In genomic region chr15:81831136-81831825, GRCm38 (mm10) we compare ENCODE assay signal across 8 mouse cellular contexts. TPM values are rescaled to one million over a fixed set of nuclear protein-coding genes. Genes with fewer than 3 reads are reported as not detected.
A peak's percentile ranks its signal among the peaks of the same experiment; 100 is the strongest.
DNase-seq lines count a peak whose midpoint lies in the region; ATAC-seq lines count a peak whose summit lies in the region.

No protein-coding gene starts in this region.

- 0 out of 2 replicates have a peak overlapping the region, but pooled peaks have one; percentile 3 for H3K27ac ChIP-seq in hindbrain, embryonic 15.5 days (replicated peaks)

- H3K4me2 ChIP-seq in hindbrain, embryonic 15.5 days, result peak overlapping the region; percentile 13

- H3K9me3 ChIP-seq in hindbrain, embryonic 15.5 days, result no peaks in the 10 kb centered on the region

- no peak overlapping the region for H3K4me3 ChIP-seq in hindbrain, embryonic 15.5 days

- peak; percentile 88 for ATAC-seq in hindbrain, embryonic 15.5 days (ENCODE audit: low FRiP score, low read depth)

- 15% methylated on average over 24 of the region's 24 CpGs for WGBS in hindbrain, embryonic 15.5 days

- peak; percentile 82 for DNase-seq in T-cell, adult 2 months (ENCODE audit: low spot score)
- peak; percentile 91 to 96 for DNase-seq in cerebellum, postnatal 25 days
- peak; percentile 79 to 86 for DNase-seq in frontal cortex, postnatal 36 days (ENCODE audit: low spot score in 2 of 2)
- peak; percentile 78 to 83 for DNase-seq in layer of hippocampus, postnatal 36 days
- peak; percentile 96 for DNase-seq in lung, postnatal 25 days (ENCODE audit: low spot score)
- peak; percentile 97 for DNase-seq in retina, embryonic 14.5 days (ENCODE audit: low spot score)
- DNase-seq in thymus, postnatal 36 days, result peak; percentile 90 to 91

- no peak overlapping the region for H3K9ac ChIP-seq in hindbrain, embryonic 15.5 days

- H3K27me3 ChIP-seq in hindbrain, embryonic 15.5 days, result no peaks in the 10 kb centered on the region

- H3K4me1 ChIP-seq in hindbrain, embryonic 15.5 days (replicated peaks), result peaks cover 12% of the 10 kb centered on the region

- H3K36me3 ChIP-seq in hindbrain, embryonic 15.5 days, result peaks cover 7% of the 10 kb centered on the region

RNA-seq across cellular contexts. Expression of gene Tob2, which starts 27.3 kb away (rescaled TPM):
- polyA plus RNA-seq in hindbrain, embryonic 15.5 days (2015; fragmentation: Nextera tagmentation; extraction: Ambion mirVana), result 17.4 and 17.7 TPM in 2 replicates
- total RNA-seq in layer of hippocampus, postnatal 36 days (2021), result 10 to 100 TPM; 30.5 to 36.4 TPM

RNA-seq across cellular contexts. Expression of gene Tef, which starts 29.1 kb away (rescaled TPM):
- polyA plus RNA-seq in hindbrain, embryonic 15.5 days (2015; fragmentation: Nextera tagmentation; extraction: Ambion mirVana), result 23.7 and 25.3 TPM in 2 replicates
- total RNA-seq in layer of hippocampus, postnatal 36 days (2021), result 100 to 1,000 TPM; 300 to 307 TPM

RNA-seq across cellular contexts. Expression of gene Phf5a, which starts 40.4 kb away (rescaled TPM):
- 119 and 123 TPM in 2 replicates for polyA plus RNA-seq in hindbrain, embryonic 15.5 days (2015; fragmentation: Nextera tagmentation; extraction: Ambion mirVana)
- total RNA-seq in layer of hippocampus, postnatal 36 days (2021), result 10 to 100 TPM; 31.2 to 33.5 TPM

RNA-seq across cellular contexts. Expression of gene Aco2, which starts 40.8 kb away (rescaled TPM):
- 282 and 287 TPM in 2 replicates for polyA plus RNA-seq in hindbrain, embryonic 15.5 days (2015; fragmentation: Nextera tagmentation; extraction: Ambion mirVana)
- 100 to 1,000 TPM; 449 to 462 TPM for total RNA-seq in layer of hippocampus, postnatal 36 days (2021)
